Mouse (Mus musculus) liver, postnatal 0 days (tissue): Measurements from ENCODE around the gene Vsig8. TPM values are rescaled to one million over a fixed set of nuclear protein-coding genes. Genes with fewer than 3 reads are reported as not detected.

ENCODE experiments used
- ATAC-seq: fragments of 200-750 bp; cut with Nextera tagmentation; 2 replicates; pipeline ENCODE4 v1.8.0; 2017; ENCODE audit warnings: mild to moderate bottlenecking, moderate library complexity
- DNase-seq: peaks from one replicate; pipeline ENCODE4 v3.0.0-alpha.2; 2016
- H3K27ac ChIP-seq: fragments of 300-500 bp; sonication (generic); 2 replicates; pipeline ENCODE4 v1.5.1; 2014; ENCODE audit warnings: antibody characterized with exemption, moderate library complexity, mild to moderate bottlenecking, low read depth
- H3K27me3 ChIP-seq: fragments of 300-500 bp; sonication (generic); 2 replicates; pipeline ENCODE4 v1.6.1; 2014; ENCODE audit warnings: low read length, control low read depth, mixed read lengths; ENCODE audit not compliant: insufficient read depth
- H3K36me3 ChIP-seq: fragments of 300-500 bp; sonication (generic); replicated peaks from 2 replicates; pipeline ENCODE4 v1.6.1; 2014; ENCODE audit warnings: mild to moderate bottlenecking, control low read depth, low read length, moderate library complexity, mixed read lengths; ENCODE audit not compliant: insufficient read depth
- H3K4me1 ChIP-seq: fragments of 300-500 bp; sonication (generic); 2 replicates; pipeline ENCODE4 v1.6.1; 2014; ENCODE audit warnings: antibody characterized with exemption, mild to moderate bottlenecking, control low read depth; ENCODE audit not compliant: insufficient read depth
- H3K4me2 ChIP-seq: fragments of 300-500 bp; sonication (generic); 2 replicates; pipeline ENCODE4 v1.6.1; 2014; ENCODE audit warnings: low read depth, mild to moderate bottlenecking, low read length, moderate library complexity, mixed read lengths
- H3K4me3 ChIP-seq: fragments of 300-500 bp; sonication (generic); 2 replicates; pipeline ENCODE4 v1.5.1; 2014; ENCODE audit warnings: low read depth, low read length
- H3K9ac ChIP-seq: fragments of 300-500 bp; sonication (generic); replicated peaks from 2 replicates; pipeline ENCODE4 v1.6.1; 2014; ENCODE audit warnings: mild to moderate bottlenecking, moderate library complexity
- H3K9me3 ChIP-seq: fragments of 300-500 bp; sonication (generic); 2 replicates; pipeline ENCODE4 v1.6.1; 2016; ENCODE audit warnings: mild to moderate bottlenecking, control low read depth, low read length, mixed read lengths
- CTCF ChIP-seq: sonication (generic); IDR thresholded peaks from 2 replicates; pipeline ENCODE4 v1.5.1; 2016; ENCODE audit warnings: antibody characterized with exemption, low read depth
- EP300 ChIP-seq: IDR thresholded peaks from 2 replicates; pipeline ENCODE4 v1.6.1; 2016; ENCODE audit warnings: antibody characterized with exemption, low read depth, mild to moderate bottlenecking
- WGBS: fragments of 180-500 bp; shearing (Covaris S2); extraction: QIAGEN DNeasy Blood & Tissue Kit; methylation state at CpG from one replicate; pipeline ENCODE4 v1.1.7; 2014; ENCODE audit not compliant: insufficient replicate concordance; 5-methylcytosine and 5-hydroxymethylcytosine counted together
- polyA plus RNA-seq: library from polyadenylated mRNA; unstranded; fragments of >200 nt; fragmentation: Nextera tagmentation; extraction: Ambion mirVana; gene quantifications from 2 replicates; pipeline ENCODE4 v1.2.1, GENCODE M21; 2015

Gene Vsig8
- polyA plus RNA-seq, 1 experiment from 2014 or later, result not detected

DNA sequence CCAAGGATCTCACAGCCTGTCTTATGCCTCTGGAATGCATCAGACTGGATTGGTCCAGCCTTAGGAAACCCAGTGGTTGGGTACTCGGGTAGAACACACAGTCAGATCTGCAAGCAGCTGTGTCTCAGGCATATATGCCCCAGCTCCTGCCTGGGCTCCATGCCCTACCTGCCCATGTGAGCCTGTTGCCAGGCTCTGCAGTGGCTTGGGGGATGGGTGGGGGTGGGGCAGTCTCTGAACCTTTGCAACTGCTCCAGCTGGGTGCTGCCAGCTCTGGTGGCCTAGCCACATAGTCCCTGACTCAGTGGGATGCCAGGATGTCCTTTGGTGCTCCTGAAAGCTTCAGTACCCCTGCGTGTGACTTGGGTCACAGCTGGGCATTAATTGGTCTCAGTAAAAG, 6.4 kb upstream of the Vsig8 start:
- 0 out of 2 replicates have a peak, but pooled peaks cover 4% of the 10 kb centered on the region for H3K27me3 ChIP-seq
- peak overlapping the region; percentile 44; the same call in 1 of the 2 replicates for H3K4me3 ChIP-seq
- 0 out of 2 replicates have a peak overlapping the region, but pooled peaks have one; percentile 29 for H3K27ac ChIP-seq
- no peaks in the 10 kb centered on the region for H3K36me3 ChIP-seq
- H3K4me1 ChIP-seq, result 0 out of 2 replicates have a peak, but pooled peaks cover 3% of the 10 kb centered on the region
- no peak for DNase-seq
- no peaks in the 10 kb centered on the region for H3K9me3 ChIP-seq
- peak overlapping the region; percentile 47 for H3K4me2 ChIP-seq
- peak overlapping the region; percentile 38; the same call in 1 of the 2 replicates for H3K9ac ChIP-seq
- no peak for TF ChIP-seq EP300
- no peak for TF ChIP-seq CTCF
- ATAC-seq, result no peak
- WGBS, result 14% methylated on average over 2 of the region's 2 CpGs

DNA sequence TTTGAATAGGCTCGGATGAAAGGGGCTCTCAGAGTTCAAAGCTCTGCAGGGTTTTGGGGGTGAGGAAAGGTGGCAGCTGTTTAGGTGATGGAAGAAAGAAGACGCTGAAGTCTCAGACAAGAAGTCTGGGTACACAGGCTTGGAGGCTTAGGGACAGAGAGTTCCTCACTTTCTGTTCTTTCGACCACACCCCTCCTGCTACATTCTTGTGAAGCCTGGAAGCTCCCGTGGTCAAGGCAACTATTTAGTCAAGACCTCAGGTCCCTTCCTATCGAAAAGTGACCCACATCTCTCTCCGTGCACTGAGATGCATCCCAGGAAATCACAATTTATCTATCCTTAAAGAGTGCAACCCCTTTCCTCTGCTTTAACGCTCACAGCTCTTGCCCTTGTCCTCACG, 6.0 kb upstream of the Vsig8 start:
- Histone ChIP-seq H3K36me3 (no peaks in the 10 kb centered on the region), H3K27ac (peak overlapping the region; percentile 29; the same call in 1 of the 2 replicates), H3K27me3 (0 out of 2 replicates have a peak, but pooled peaks cover 4% of the 10 kb centered on the region), H3K4me3 (peak overlapping the region; percentile 44), H3K9ac (peak overlapping the region; percentile 46; the same call in 1 of the 2 replicates), H3K4me2 (peak overlapping the region; percentile 47), H3K9me3 (no peaks in the 10 kb centered on the region), H3K4me1 (0 out of 2 replicates have a peak, but pooled peaks cover 3% of the 10 kb centered on the region)
- ATAC-seq (no peak), DNase-seq (no peak)
- 6% methylated on average over 8 of the region's 8 CpGs for WGBS
- no peak for TF ChIP-seq EP300
- no peak for TF ChIP-seq CTCF

DNA sequence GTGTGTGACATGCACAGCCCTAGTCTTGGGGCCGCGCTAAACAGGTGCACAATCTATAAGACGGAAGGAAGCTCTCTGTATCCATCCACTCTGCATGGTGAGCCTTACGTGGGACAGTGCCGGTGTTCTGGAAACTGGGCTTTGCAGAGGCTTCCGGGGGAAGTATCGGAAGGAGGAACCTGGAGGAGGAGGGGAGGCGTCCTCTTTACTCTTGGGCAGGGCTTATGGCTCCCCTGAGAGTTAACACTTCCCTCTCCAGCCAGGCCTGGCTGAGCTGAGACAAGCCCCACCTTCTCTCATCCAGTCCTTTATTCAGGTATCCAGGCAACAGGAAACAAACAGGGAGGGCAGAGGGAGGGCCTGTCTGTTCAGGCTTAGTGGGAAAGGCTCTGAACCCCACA, 5.2 kb upstream of the Vsig8 start:
- WGBS, result under 1% methylated on average over 8 of the region's 8 CpGs
- Histone ChIP-seq H3K27ac (peak overlapping the region; percentile 49; the same call in 1 of the 2 replicates), H3K27me3 (0 out of 2 replicates have a peak, but pooled peaks cover 4% of the 10 kb centered on the region), H3K4me2 (peak overlapping the region; percentile 47), H3K9ac (peak overlapping the region; percentile 46; the same call in 1 of the 2 replicates), H3K4me1 (0 out of 2 replicates have a peak, but pooled peaks cover 3% of the 10 kb centered on the region), H3K4me3 (peak overlapping the region; percentile 44), H3K9me3 (no peaks in the 10 kb centered on the region), H3K36me3 (no peaks in the 10 kb centered on the region)
- DNase-seq (peak; percentile 47), ATAC-seq (peak; percentile 59)
- TF ChIP-seq CTCF (no peak), EP300 (no peak)

DNA sequence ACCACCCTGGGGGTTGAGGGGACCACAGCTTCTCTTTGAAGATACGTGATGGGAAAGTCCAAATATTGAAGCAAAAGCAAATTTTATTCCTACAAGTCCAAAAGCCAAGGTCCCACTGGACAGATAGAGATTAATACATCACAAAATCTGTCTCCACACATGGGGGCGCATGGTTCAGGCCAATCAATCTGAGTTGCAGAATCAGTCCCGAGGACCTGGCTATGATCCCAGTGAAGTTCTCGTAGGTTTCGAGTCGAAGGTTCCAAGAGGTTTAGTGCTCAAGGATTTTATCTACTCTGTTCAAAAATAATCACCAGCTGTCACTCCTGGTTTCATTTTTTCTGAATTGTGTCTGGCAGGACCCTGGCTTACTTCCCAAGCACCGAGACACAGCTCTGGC, 4.7 kb upstream of the Vsig8 start:
- H3K4me1 ChIP-seq, result 0 out of 2 replicates have a peak, but pooled peaks cover 3% of the 10 kb centered on the region
- H3K9me3 ChIP-seq, result no peaks in the 10 kb centered on the region
- H3K27me3 ChIP-seq, result 0 out of 2 replicates have a peak, but pooled peaks cover 4% of the 10 kb centered on the region
- 51% methylated on average over 7 of the region's 7 CpGs for WGBS
- H3K27ac ChIP-seq, result no peak overlapping the region
- no peak for TF ChIP-seq EP300
- TF ChIP-seq CTCF, result no peak
- H3K4me2 ChIP-seq, result 0 out of 2 replicates have a peak overlapping the region, but pooled peaks have one; percentile 47
- no peak overlapping the region for H3K4me3 ChIP-seq
- H3K36me3 ChIP-seq, result no peaks in the 10 kb centered on the region
- ATAC-seq (no peak), DNase-seq (no peak)
- H3K9ac ChIP-seq, result no peak overlapping the region

DNA sequence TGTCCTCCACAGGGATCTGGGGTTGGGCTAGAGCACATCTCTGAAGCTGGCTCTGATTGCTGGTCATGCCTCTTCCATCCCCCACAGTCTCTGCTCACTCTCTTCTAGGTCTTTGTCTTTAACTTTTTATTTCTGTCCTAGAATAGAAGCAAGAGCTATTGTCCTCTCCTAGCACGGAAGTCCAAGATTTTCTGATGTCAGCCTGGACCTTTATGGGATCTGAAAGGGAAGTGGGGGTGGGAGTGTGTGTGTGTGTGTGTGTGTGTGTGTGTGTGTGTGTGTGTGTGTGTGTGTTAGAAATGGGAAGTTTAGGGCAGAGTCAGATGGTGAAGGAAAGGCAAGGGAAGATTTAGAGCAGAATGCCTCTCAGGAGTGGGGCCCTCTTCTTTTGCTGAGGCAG, 3.1 kb upstream of the Vsig8 start:
- H3K36me3 ChIP-seq, result no peaks in the 10 kb centered on the region
- TF ChIP-seq CTCF (no peak), EP300 (no peak)
- no peak overlapping the region for H3K27ac ChIP-seq
- no peaks in the 10 kb centered on the region for H3K9me3 ChIP-seq
- 0 out of 2 replicates have a peak, but pooled peaks cover 7% of the 10 kb centered on the region for H3K27me3 ChIP-seq
- H3K4me2 ChIP-seq, result no peak overlapping the region
- H3K4me1 ChIP-seq, result 0 out of 2 replicates have a peak, but pooled peaks cover 3% of the 10 kb centered on the region
- 48% methylated on average over 1 of the region's 1 CpGs for WGBS
- ATAC-seq (no peak), DNase-seq (no peak)
- no peak overlapping the region for H3K9ac ChIP-seq
- H3K4me3 ChIP-seq, result no peak overlapping the region

DNA sequence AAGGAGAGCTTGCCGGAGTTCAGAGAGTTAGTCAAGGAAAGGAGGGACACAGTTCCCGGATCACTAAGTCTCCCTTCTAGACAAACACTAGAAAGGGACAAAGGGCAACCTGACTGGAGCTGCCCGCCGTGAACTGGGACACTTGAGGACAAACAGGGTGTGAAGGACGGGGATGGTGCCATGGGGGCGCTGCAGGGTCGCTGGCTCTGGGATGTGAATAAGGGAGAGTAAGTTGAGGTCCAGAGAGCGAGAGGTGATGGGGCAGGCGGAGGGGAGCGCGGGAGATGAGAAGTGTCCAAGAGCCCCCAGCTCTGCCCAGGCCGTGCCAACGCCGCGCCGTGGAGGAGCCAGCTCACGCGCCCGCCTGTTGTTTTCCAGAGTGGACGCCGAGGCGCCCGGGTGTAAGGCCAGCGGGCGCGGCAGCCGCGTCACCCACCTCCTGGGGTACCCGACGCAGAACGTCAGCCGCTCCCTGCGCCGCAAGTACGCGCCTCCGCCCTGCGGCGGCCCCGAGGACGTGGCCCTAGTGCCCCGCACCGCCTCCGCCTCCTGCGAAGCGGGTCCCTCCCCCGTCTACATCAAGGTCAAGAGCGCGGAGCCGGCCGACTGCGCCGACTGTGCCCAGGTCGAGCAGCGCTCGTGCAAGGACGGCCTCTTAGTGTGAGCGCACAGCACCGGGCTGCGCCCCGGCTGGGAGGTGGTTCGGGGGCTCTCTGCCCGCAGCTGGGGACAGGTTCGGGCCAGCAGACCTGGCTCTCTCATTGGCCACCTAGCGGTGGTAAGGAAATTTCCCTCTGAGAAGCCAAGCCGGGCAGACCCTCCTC, 7.1 kb downstream of the Vsig8 start:
- peak overlapping the region; percentile 54 for H3K9ac ChIP-seq
- H3K9me3 ChIP-seq, result no peaks in the 10 kb centered on the region
- H3K4me1 ChIP-seq, result peaks cover 16% of the 10 kb centered on the region
- 2% methylated on average over 63 of the region's 66 CpGs for WGBS
- H3K27me3 ChIP-seq, result peaks cover 46% of the 10 kb centered on the region
- ATAC-seq (peak; percentile 56), DNase-seq (peak; percentile 44)
- no peaks in the 10 kb centered on the region for H3K36me3 ChIP-seq
- H3K4me2 ChIP-seq, result peak overlapping the region; percentile 86
- no peak overlapping the region for H3K27ac ChIP-seq
- peak; percentile 62 for TF ChIP-seq CTCF
- no peak for TF ChIP-seq EP300
- peak overlapping the region; percentile 56 for H3K4me3 ChIP-seq
